Mouse (Mus musculus) 3134 (cell line): ENCODE data around the gene Stpg1.
A peak's percentile ranks its signal among the peaks of the same experiment; 100 is the strongest.

ENCODE experiments used
- DNase-seq: peaks from one replicate; pipeline ENCODE4 v3.0.0-alpha.2; 2011; ENCODE audit warnings: low spot score; ENCODE audit not compliant: insufficient read length; ENCODE audit errors: extremely low read depth

The Stpg1 gene

DNA sequence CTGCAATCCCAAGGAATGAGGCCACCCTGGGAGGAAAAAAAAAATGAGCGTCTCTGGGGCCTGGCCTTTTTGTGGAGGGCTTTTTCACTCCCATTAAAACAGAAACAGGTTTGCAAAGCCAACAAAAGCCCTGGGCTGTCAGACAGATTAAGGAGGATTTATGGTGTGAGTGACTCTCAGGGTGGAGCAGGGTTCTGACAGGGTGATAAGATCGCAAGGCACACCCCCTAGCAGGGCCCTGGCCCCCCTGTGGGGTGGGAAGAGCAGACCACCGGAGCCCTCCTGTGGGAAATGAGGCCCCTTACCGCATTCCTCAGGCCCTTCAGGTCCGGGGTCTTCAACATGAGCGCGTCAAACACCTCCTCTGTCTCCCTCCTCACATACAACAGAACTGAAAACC is 53.5 kb downstream of the Stpg1 start:
- DNase-seq: no peak

- no peak for DNase-seq
These were observed 54.0 kb downstream of the Stpg1 start for GRCm38 (mm10) chr4:135548521-135549077.

GRCm38 (mm10) chr4:135549323-135549722 is 54.7 kb downstream of the Stpg1 start:
- no peak for DNase-seq

DNA sequence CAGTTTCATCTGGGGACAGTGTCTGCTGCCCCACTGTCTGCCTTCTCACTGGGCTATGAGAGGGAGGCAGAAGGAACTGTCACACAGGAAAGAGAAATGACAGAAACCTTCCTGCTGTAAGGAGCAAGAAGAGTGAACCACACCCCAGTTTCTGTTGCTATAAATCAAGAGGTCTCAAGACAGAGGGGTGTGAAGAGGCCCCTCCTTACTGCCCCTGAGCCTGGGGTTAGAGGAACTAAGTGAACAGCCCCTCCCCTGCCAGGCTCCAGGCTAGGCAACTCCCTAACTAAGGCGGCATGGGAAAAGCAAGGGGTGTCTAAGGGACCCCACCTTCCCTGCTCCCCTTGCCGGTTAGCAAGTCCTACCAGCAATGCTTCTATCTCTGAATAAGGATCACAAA is 69.2 kb downstream of the Stpg1 start:
- DNase-seq: no peak

DNA sequence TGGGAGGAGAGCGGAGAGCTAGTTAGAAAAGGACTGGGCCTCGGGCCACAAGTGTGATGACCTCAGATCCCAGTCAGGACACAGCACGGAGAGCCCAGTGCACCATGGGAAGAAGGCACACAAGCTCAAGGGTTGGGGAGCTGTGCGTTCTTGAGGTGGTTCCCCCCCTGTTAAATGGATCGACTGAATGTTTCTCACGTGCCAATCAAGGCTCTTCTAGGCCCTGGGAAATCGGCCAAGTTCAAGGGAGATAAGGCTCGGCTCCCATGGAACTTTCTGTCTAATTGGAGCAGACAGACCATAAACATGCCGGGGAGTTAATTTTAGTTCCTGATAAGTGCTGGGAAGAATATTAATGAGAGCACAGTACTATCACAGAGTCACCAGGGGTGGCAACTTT is 70.8 kb downstream of the Stpg1 start:
- no peak for DNase-seq

DNA sequence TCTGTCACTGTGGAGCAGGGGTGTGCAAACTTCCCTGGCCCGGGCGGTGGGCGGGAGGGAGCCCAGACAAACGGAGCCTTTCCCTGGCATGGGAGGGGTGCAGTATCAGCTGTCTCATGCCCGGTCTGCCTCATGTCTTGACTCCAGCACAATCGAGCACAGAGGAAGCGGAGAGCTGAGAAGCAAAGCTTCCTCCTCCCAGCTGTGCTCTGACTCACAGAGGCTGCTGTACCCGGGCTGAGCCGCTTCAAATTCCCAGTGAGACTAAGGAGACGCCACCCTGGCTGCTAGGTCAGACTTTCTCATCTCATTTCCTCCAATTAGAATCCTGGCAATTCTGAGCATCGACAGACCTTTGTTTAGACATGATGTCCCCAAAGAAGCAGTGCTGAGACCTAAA is 72.5 kb downstream of the Stpg1 start:
- no peak for DNase-seq

DNA sequence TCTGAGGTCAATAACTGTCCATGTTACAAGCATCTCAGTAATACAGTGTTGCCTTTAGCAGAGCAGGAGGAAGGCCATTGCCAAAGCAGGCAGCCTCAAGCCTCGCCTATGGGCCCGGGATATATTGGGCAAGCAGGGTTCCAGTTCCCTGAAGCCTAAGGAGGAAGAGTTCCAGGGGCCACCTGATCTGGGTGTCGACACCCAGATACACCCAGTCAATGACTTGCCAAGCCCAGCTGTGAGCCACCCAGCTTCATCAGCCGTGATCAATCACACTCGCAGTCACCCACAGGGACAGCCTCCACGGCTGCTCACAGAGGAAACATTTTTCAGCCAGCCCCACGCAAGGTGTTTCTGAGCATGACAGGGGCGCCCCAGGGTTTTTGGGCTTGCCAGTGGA is 72.9 kb downstream of the Stpg1 start:
- no peak for DNase-seq

GRCm38 (mm10) chr4:135569201-135569600 is 74.6 kb downstream of the Stpg1 start:
- DNase-seq: no peak

DNA sequence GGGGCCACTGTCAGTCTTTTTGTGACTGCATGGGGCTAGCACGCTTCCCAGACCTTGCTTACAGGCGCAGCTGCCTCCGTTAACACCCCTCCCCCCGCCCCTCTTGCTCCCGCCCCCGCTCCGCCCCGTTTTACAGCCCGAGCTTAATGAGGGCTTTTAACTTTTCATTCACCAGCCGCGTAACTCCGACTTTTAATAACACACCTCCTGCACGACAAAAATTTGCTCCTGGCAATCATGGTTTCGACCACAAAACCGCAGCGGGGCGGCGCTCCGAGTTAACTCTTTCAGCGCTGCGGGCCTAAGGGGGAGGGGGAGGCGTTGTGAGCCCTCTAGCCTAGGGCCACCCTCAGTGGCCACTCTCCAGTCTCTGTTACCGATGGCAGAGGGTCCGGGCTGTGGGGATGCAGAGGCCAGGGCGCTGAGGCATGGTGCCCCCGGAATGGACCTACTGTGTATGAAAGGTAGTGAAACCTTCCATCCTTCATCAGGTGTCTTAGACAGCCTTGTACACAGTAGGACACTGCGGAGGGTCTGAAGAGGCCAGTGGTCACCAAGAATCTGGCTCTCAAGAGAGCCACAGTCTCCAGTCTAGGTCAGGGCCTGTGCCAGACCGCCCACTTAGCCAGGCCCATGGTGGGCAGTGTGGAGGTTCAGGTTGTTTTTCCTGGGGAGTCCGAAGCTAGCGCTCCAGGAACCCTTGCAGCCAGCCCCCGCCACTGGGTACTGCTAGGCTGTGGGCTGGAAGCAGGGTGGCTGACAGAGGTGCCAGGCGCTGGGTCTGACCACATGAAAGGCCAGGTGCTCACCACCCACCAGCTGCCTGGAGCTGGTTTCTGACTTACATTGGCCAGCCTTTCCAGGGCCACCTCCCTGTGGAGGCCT is 75.8 kb downstream of the Stpg1 start:
- DNase-seq: peak; percentile 44

DNA sequence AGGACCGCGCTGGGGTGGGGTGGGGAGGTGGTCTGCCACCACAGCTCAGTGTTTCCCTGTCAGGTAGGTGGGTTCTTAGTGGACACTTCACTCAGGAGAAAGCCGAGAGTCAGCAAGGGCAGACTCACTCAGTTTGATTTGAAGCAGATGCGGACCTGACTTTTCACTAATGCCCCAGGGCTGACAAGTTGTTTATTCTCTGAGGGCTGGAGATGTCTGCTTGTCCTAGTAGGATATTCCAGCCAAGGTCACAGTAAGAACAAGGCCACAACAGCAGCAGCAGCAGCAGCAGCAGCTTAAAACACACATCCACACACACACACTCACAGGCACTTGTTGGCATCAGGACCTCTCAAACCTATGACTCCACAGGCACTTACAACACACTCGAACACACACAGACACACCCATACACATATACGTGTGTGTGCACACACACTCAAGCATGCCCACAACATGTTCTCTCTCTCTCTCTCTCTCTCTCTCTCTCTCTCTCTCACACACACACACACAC is 76.5 kb downstream of the Stpg1 start:
- DNase-seq: no peak

GRCm38 (mm10) chr4:135572276-135572675 is 77.7 kb downstream of the Stpg1 start:
- DNase-seq: no peak

GRCm38 (mm10) chr4:135573251-135573808 is 78.7 kb downstream of the Stpg1 start, which contains the start of gene Grhl3:
Gene Grhl3, minus strand, starts transcription at chr4:135573630.
- DNase-seq: no peak

DNA sequence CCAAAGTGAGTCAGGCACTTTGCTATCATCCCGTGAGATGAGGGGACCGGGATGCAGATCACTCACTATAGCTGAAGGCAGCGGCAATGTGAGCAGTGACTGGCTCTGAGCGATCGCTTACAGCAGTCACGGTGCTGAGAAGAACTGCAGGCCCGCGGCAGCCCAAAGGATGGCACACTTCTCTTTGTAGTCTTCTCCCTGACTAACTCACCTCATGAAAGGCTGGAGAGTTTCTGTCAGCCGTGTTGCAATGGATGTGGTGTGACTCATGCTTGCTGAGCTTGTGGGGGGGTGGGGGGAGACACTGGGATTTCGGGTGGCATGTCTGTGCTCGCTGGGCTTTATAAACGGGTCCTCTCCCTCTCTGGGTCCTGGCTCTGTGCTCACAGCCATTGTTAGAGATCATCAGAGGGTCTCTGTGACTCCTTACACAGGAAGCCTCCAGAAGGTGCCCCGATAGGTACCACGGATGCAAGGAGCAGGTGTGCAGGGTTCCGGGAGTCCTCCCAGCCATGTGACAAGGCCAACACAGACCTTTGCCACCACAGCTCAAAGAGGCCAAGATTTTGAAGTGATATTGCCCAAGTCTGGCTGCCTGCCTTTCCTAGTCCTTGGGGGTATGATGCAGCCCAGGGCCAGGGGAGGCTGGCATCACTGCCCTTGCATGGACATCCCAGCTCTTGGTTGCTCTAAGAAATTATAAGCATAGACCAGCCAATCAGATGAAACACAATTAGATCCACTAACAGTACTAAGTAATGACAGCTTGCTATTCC is 81.0 kb downstream of the Stpg1 start:
- DNase-seq: no peak

DNA sequence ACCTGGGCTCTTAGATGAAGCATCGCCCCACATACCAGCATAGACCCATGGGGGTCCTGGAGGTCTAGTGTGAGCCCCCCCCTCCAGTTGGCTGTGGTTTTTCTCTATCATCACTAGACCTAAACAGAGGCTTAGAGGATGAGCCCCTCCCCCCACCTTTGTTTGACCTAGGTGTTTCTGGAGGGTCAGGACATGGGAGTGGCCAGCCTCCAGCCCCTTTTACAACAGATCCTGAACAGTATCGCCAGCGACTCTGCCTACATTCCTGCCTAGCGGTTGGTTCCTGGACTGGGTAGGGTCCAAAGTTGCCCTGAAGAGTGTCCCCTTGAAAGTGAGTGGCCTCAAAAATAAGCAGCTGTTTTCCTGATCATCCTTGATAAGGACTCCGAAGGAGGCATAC is 83.9 kb downstream of the Stpg1 start:
- DNase-seq: no peak

- no peak for DNase-seq
These were observed 85.1 kb downstream of the Stpg1 start for GRCm38 (mm10) chr4:135579695-135580094.

GRCm38 (mm10) chr4:135581222-135581910 is 86.8 kb downstream of the Stpg1 start:
- no peak for DNase-seq

DNA sequence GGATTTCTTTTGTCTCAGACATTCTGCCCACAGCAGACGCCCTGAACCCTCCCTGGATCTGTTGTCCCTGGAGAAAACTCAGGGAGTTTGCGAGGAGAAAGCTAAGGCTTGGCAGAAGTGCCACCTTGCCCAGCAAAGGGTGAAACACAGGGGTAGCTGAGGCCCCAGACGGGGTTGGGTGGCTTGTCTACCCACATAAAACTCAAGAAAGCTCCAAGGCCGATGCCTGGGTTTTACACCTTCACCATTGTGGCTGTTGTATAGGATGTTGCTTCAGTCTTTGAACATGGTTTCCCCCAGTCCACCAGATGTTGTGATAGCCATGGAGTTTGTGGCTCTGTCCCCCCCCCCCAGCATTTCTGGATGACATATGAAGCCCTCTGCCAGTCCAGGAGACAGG is 90.2 kb downstream of the Stpg1 start:
- no peak for DNase-seq
